Mouse (Mus musculus) cerebellum, postnatal 4 days (tissue): ENCODE measurements around the gene Col5a1.
A peak's percentile ranks its signal among the peaks of the same experiment; 100 is the strongest.

Source experiments
- DNase-seq, 2 experiments: peaks; one replicate each; pipeline ENCODE4 v3.0.0; 2022; ENCODE audit warnings: low spot score in 2 of 2, mixed read lengths in 1 of 2

Gene Col5a1

GRCm38 (mm10) chr2:27969158-27969557 lies 82.9 kb downstream of the Col5a1 start:
- DNase-seq = peak in 1 of 2 experiments; percentile 69

GRCm38 (mm10) chr2:27973840-27974239 lies 87.6 kb downstream of the Col5a1 start:
- peak; percentile 55 to 75 for DNase-seq

GRCm38 (mm10) chr2:27975786-27976185 lies 89.6 kb downstream of the Col5a1 start:
- DNase-seq = no peak

GRCm38 (mm10) chr2:27976512-27976911 lies 90.3 kb downstream of the Col5a1 start:
- DNase-seq = no peak

GRCm38 (mm10) chr2:27981066-27981465 lies 94.8 kb downstream of the Col5a1 start:
- DNase-seq = no peak

GRCm38 (mm10) chr2:27981621-27982535 lies 95.7 kb downstream of the Col5a1 start:
- no peak for DNase-seq

- DNase-seq = no peak
Measured at GRCm38 (mm10) chr2:27983093-27983492, 96.9 kb downstream of the Col5a1 start.

- DNase-seq = peak in 1 of 2 experiments; percentile 54
Measured at GRCm38 (mm10) chr2:27983884-27984283, 97.7 kb downstream of the Col5a1 start.

- no peak for DNase-seq
Measured at GRCm38 (mm10) chr2:27986751-27987150, 100.5 kb downstream of the Col5a1 start.

- DNase-seq = no peak
Measured at GRCm38 (mm10) chr2:27990430-27991211, 104.4 kb downstream of the Col5a1 start.

- no peak for DNase-seq
Measured at GRCm38 (mm10) chr2:27993416-27993815, 107.2 kb downstream of the Col5a1 start.

- no peak for DNase-seq
Measured at GRCm38 (mm10) chr2:27999996-28000583, 113.9 kb downstream of the Col5a1 start.

- DNase-seq = peak in 1 of 2 experiments; percentile 18
Measured at GRCm38 (mm10) chr2:28000660-28001059, 114.4 kb downstream of the Col5a1 start.

- peak in 1 of 2 experiments; percentile 52 for DNase-seq
Measured at GRCm38 (mm10) chr2:28001206-28001605, 115.0 kb downstream of the Col5a1 start.

GRCm38 (mm10) chr2:28005187-28005586 lies 119.0 kb downstream of the Col5a1 start:
- no peak for DNase-seq

- no peak for DNase-seq
Measured at GRCm38 (mm10) chr2:28008261-28008660, 122.0 kb downstream of the Col5a1 start.

GRCm38 (mm10) chr2:28012367-28012766 lies 126.1 kb downstream of the Col5a1 start:
- no peak for DNase-seq

GRCm38 (mm10) chr2:28014778-28015177 lies 128.6 kb downstream of the Col5a1 start:
- DNase-seq = no peak

GRCm38 (mm10) chr2:28024416-28024815 lies 138.2 kb downstream of the Col5a1 start:
- DNase-seq = no peak

- DNase-seq = no peak
Measured at GRCm38 (mm10) chr2:28025776-28026175, 139.6 kb downstream of the Col5a1 start.

- no peak for DNase-seq
Measured at GRCm38 (mm10) chr2:28031860-28032259, 145.6 kb downstream of the Col5a1 start.

GRCm38 (mm10) chr2:28032469-28032868 lies 146.2 kb downstream of the Col5a1 start:
- DNase-seq = no peak
